Mouse (Mus musculus) kidney, adult 18-20 months (tissue): ENCODE measurements around the gene Atg14.
A peak's percentile ranks its signal among the peaks of the same experiment; 100 is the strongest.
"Not testable (repeated sequence)": the region's sequence is repeated elsewhere in the genome, so short reads cannot be mapped to it uniquely, and the experiment has no call there.

ENCODE experiments used
- DNase-seq: peaks from one replicate; pipeline ENCODE4 v3.0.0; 2021

Gene Atg14

DNA sequence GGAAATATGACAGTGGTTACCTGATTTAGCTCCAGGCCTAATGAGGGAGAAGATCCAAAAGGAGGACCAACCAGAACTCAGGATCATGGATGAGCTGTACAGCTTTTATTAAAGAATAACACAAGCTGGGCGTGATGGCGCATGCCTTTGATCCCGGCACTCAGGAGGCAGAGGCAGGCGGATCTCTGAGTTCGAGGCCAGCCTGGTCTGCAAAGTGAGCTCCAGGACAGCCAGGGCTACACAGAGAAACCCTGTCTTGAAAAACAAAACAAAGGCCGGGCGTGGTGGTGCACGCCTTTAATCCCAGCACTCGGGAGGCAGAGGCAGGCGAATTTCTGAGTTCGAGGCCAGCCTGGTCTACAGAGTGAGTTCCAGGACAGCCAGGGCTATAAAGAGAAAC is at the start of gene Atg14:
Gene Atg14 (minus strand): TSS at position 101 of the 400 bp plus-strand sequence.
- not testable (repeated sequence) for DNase-seq

DNA sequence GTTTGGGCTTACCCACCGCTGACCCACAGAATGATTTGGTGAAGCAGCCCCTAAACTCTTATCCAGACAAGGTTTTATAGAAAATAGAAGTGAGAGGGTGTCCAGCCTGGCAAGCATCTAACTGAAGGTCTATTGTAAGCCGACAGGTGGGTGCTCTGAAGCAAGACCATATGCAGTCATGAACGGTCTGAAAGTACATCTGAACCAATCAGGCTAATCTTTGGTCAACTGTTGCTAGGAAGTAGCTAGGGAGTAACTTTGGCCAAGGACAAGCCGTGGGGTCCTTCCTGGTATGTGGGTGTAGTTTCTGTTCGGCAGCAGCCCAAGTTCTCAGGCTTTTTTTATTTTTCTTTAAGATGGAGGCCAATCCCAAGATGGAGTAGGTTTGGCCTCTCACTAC is 48.4 kb upstream of the Atg14 start:
- DNase-seq: no peak

DNA sequence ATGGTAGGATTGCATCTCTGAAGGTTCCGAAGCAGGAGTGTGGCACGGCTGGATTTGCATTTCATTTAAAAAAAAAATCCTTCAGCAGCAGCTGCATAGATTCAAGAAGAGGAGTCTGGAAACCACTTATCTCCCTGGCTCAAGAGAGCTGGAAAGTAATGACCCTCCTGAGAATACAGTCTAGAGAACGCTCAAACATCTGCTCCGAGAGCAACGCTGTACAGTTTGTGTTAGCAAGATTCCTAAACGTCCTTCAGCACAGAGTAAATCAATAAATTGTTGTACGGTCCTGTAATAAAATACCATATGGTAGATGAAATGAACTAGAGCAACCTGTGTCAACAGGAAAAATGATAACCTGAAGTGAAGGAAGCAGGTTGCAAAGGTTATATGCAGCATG is 42.8 kb upstream of the Atg14 start:
- no peak for DNase-seq

DNA sequence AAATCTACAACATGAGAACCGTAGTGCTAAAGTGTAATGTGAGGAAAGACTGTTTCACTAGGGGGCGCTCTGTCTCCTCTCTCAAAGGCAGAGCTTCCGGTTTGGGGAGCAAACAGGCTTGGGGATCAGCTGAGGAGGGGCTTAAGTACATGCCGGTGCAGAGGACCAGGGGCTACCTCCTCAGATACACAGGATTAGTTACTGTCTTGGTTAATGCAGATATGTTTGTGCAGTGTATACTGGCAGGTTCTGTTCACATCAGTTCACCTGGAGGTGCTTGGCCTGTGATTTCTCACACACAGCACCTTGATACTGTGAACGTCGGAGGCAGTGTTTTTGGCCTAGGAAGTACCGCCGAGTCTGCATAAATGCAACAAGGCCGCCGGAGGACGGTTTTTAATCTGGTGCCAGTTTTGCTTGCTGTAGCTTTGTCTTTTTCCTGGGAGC is 27.5 kb upstream of the Atg14 start:
- peak; percentile 56 for DNase-seq

DNA sequence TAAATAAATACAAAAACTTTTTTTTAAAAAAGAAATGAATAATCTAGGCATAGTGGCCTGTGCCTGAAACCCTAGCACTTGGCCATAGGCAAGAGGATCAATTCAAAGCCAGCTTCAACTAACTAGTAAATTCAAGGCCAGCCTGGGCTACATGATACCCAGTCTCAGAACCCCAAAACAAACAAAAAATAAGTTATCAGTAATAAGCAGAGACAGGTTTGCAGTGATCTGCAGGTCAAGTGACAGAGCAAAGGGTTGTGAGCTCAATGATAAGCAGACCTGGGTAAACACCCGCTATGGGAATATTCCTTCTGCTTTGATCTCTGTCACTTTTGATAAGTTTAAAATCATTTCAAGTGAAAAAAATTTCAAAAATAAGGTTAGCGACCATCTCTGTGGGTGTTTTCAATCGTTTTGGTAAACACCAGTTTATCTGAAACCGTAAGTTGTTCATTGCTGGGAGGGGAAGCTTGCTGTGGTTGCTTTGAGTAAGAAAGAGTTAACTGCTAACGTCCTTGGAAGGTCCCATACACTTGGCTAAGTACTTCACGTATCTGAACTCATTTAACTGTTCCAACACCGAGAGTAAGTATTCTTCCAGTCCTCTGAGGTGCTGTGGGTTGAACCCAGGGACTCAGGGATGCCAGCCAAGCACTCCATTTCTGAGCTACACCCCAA is 24.1 kb upstream of the Atg14 start:
- no peak for DNase-seq

DNA sequence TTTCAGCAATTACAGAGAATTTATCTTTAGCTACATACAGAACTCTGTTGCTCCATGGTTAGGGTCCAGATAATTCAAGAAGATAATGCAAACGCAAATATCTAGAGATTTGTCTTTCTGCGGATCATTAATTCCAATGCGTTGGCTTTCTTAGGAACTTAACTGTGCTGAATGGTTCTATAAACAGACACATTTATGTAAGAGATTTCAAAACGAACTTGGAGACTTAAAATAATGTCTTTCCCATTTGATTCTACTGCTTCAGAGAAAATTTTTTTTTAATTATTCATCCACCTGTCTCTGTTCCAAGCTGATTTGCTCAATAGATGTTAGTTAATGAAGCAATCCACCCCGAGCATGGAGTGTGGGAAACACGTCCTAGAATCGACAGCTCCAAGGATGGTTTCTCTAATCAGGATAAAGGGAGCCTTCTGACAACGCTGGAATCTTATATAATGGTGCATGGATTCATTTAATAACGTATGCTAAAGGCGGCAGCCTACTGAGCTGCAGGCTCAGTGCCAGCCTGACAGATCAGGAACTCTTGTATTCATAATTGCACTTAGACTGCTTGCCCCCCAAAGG is 20.0 kb upstream of the Atg14 start:
- no peak for DNase-seq

DNA sequence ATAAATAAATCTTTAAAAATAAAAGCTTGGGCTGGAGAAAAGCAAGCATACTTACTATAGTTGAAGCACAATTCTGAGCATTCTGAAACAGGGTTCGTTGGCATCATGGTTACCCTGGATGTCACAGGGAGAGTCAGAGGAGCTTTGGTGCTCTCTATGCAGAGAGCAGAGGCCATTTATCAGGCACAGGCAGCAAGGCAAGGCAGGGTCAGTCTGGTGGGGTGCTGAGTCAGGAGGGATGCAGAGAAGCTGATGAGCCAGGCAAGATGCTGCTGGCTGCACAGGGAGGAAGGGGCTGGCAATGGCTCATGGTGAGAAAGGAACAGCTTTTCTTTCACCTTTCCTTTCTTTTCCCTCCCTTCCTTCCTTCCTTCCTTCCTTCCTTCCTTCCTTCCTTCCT is 19.0 kb upstream of the Atg14 start:
- DNase-seq: no peak

DNA sequence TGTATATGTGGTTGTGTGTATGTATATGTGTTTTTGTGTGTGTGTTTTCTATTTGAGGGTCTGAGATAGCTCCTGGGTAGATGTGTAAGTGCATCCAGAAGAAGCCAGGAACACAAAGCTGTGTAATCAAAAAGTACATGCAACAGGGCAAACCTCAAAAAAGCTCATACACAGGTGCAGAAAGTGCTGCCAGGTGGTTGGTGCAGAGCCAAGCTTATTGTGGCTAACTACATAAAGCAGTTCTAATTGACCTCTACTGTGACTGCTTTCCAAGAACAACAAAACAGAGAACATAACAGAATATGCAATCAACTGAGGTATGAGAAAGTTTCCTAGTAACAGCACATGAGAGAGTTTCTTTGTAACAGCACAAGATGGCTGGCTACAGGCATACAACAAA is 13.9 kb upstream of the Atg14 start:
- no peak for DNase-seq

DNA sequence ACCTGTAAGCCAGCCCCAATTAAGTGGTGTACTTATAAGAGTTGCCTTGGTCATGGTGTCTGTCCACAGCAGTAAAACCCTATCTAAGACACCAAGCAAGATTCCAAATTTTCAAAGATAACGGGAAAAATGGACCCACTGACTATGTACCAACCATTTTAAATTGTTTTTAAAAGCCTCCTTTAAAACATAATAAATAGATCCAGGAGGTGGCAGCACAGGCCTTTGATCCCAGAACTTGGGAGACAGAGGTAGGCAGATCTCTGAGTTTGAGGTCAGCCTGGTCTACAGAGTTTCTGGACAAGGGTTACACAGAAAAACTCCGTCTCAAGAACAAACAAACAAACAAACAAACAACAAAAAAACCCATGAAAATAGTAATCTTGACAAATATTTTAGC is 11.2 kb upstream of the Atg14 start:
- DNase-seq: no peak

DNA sequence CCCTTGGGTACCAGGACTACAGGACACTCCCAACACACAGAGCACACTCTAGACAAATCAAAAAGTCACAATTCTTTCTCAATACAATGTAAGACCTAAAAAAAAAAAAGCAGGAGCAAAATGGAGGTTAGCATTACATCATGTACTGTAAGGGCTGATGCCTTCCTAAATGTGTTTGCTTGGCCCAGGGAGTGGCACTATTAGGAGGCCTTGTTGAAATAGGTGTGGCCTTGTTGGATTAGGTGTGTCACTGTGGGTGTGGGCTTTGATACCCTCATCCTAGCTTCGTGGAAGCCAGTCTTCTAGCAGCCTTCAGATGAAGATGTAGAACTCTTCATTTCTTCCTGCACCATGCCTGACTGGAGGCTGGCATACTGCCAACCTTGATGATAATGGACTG is 10.8 kb upstream of the Atg14 start:
- no peak for DNase-seq

DNA sequence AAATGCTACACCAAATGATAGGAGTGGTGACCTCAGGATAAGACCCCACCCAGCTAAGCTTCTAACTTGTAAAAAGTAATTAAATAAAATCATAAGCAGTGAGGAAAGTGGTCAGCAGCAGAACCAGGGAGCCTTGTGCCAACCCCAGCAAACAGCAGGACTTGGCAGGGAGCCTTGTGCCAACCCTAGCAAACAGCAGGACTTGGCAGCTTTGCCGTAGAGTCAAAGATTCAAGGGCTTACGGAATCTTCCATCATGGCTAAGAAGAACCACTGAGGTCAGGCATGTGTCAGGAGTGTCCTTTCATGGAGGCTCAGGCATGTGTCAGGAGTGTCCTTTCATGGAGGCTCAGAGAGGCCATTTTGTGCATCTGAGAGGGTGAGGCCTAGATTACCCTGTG is 7.6 kb upstream of the Atg14 start:
- DNase-seq: no peak

DNA sequence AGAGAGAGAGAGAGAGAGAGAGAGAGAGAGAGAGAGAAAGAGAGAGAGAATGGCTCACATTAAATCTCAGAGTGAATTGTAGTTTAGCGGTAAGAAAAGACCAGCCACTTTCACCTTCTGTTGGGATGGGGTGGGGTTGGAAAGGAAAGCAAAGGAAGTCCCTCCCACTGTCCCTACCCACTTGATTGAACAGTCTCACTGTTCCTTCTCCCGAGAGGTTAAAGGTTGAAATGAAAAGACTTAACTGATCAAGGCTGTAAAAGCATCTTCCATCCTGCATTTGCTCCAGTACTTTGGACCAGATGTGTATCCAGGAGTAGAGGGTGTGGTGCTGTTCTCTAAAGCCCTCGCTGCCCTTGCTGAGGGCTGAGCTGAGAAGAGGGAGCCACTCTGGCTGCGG is 6.2 kb upstream of the Atg14 start:
- DNase-seq: no peak

DNA sequence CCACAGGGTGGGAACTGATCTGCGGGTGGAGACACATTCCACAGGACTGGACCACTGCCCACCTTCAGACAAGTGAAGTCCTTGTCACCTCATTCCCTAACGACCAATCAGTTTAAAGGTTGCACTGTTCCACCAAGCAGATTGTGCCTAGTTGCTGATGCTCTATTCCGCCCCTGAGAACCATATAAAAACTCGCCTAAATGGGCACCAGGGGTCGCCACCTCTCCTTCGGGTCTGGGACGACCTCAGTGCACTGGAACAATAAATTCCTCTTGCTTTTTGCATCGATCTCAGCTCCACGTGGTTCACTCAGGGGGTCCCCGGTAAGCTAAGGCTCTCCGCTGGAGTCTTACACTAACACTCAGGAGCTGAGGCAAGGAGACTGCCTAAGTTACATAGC is 4.3 kb upstream of the Atg14 start:
- DNase-seq: no peak

DNA sequence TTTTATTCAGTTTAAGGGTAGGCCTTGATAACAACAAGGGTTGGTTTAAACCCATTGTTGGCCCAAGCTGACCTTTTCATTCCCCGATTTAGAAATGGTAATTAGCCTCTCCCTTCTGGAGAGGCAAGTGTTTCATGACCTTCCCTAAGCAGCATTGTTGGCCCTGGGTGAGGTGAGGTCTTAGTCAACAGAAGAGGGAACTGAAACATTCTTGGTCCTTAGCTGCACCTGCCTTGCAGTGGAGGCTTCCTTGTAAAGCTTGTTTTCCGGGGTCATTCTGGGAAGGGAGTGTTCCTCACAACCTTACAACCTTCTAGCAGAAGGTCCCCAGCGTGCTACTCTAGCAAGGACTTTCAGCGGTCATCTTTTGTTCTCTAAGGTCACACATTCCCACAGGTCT is 2.3 kb upstream of the Atg14 start:
- no peak for DNase-seq

DNA sequence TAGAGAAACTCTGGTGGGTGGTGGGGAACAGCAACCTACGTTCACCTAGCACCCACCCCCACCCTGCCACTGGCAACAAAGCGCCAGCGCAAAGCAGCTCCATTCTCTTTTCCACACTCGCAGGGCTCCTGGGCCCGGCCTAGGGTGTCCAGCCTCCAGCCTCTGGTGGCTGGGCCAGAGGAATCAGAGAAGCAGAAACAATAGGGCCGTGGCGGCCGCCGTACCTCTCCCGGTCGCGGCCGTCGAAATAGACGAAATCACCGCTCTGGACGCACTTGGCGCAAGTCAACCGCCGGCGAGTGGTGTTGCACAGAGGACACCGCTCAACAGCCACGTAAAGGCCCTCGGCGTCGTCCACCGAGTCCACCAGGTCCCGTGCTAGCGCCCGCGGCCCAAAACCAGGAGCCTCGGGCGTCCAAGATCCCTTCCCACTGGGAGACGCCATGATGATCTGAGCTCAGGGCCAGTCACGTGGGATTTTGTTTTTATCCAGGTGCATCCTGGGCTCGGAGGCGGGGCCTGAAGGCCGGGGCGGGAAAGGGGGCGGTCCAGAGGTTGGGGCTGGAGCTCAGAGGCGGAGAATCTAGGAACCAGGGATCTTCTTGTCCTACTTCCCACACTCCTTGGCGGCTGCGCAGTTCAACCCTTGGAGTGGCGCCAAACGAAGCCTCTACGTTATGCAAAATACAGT is 2.3 kb downstream of the Atg14 start:
- DNase-seq: peak; percentile 98

DNA sequence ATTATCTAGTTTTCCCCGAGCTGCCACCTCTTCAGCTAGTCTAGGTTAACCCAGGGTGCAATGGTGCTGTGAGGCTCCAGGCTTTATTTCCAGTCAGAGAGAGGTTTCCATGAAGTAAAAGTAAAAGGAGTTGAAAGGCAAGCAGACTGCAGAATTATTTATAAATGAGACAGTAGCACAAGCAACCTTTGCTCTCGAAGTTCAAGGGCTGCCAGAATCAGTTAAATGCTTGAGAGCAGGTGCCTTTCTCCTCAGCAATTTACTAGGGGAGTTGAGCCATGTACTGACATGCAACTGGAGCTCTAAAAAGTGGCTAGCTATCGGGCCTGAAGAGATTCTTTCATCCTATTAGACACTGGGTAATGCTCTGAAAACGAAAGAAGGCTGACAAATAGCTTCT is 7.3 kb downstream of the Atg14 start:
- peak; percentile 36 for DNase-seq

DNA sequence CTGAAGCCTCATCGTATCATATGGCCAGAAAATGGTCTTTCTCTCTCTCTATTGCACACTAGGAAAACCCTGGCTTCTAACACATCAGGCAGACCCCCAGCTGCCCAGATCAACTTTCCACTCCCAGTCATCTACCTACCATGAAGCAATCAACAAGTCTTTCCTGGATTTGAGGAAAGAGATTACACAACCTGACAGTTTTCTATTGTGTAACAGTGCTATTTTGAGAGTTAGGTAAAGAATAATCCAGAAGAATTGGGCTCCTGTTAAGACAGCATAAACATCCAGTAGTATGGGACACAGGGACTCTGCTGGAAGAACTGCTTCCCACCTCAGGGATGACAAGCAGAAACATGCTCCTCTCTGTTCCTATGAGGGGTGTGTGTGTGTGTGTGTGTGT is 7.9 kb downstream of the Atg14 start:
- DNase-seq: no peak

DNA sequence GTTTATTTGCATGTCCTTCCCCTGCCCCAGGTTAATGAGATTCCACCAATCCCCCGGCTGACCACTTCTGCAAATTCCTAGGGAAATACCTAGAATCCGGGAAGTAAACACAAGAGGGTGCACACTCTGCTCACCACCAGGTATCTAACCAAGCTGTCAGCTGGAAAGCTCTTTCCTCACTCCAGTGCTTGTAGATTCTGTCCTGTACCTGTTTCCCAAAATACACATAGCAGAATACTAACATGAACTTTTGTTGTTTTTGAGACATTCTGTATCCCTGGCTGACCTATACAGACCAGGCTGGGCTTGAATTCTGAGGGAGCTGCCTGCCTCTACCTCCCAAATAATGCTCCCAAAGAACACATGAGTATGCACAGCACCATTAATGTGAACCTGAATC is 9.7 kb downstream of the Atg14 start:
- DNase-seq: no peak

DNA sequence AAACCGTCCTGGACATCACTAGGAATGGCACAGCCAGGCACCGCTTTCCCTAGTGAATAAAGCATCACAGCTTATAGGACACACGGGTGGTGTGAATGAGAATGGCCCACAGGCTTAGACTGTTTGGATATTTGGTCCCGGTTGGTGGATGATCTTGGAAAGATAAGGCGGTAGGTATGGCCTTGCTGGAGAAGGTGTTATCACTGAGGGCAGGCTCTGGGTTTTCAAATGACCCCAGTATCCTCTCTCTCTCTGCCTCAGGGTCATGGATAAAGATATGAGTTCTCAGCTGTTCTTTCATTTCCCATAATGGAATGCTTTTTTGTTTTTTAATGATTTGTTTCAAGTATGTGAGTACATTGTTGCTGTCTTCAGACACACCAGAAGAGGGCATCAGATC is 15.2 kb downstream of the Atg14 start:
- no peak for DNase-seq

DNA sequence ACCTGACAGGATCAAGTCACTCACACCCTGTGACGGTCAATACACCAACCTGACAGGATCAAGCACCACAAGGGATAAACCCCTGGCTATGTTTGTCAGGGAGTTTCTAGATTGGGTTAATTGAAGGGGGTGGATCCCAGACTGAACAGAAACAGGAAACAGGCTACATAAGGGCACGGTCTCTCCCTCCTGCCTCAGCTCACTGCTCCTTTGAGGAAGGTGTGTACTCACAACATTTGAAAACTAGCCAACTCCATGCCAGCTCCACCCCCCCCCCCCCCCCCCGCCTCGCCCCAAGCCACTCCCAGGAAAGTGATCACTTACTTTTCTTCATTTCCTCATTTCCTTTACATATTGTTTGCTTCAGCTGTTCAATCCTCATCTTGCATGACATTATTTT is 16.2 kb downstream of the Atg14 start:
- DNase-seq: no peak

DNA sequence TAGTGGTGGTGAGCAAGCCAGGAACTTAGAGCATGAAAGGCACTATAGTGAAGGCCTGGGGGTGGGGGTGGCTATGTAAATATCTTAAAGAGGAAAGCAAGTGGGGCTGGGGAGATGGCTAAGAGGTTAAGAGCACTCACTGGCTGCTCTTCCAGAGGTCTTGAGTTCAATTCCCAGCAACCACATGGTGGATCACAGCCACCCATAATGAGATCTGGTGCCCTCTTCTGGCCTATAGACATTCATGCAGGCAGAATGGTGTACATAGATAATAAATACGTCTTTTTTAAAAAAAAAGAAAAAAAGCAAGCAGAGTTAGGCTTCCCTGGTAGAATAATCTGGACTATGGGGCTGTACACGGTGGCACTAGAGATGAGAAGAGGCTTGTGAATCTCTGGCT is 17.1 kb downstream of the Atg14 start:
- no peak for DNase-seq

DNA sequence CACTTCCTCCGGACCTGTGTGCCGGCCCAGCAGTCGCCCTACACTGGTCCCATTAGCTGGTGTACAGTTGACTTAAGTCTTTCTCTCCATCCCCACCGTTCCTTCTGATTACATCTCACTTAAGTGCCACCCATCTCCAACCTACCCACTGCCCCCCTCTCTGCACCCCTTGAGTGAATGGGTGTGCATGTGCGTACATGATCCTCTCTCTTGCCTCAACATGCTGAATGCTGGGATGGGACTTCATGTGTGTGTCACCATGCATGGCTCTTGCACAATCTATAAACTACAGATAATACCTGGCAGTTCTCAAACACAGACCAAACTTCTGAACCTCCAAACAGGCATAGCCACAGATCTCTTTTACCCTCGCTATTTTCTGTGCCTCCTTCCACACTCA is 18.8 kb downstream of the Atg14 start:
- DNase-seq: no peak

DNA sequence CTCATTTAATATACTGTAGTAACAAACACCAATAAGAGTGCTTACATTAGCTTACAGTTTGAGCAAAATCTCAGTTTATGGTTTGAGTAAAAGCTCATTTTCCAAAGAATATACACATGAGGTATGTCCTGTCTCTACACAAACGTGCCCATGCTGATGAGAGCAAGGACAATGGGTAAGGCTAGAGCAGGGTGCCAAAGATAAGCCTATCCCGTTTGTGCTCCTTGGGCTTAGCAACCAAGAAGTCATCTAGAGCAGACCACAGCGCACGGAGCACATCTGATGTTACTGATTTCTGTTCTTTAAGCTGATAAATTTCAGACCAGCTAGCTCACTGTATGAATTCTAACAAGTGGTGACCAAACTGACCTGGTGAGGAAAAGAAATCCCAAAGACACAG is 25.6 kb downstream of the Atg14 start:
- DNase-seq: no peak

DNA sequence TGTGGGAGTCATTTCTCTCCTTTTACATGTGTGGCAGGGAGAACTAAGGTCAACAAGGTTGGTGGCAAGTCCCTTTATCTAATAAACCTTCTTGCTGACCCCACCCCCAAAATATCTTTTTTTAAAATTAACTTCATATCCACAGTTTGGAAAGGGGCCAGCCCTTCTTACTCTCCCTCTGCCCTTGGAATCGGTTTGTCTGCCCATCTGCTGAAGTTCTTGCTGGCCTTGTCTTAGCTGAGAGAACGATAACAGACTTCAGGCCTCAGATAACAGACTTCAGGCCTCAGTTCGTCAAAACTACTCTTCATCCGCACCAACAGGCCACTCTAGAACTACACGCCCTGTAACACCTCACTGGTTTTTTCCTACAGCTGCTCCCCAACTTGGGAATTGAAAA is 26.2 kb downstream of the Atg14 start:
- no peak for DNase-seq

DNA sequence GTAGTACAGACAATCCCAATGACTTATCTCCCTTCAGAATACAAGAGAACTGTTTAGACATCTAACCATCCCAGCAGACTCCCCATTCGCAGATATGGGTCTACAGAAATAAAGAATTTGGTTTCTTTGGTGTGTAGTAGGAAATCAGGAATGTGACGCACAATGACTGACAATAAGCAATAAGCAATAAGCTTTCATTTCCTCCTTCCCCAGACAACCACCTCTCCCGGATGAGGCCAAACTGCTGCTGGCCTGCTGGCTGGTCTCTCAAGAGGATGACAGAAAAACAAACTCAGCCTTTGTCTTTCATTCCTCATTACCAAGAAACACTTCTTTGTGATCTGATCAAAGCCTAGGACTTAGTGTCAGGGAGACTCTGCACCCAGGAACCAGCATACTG is 28.2 kb downstream of the Atg14 start:
- no peak for DNase-seq
